Mouse (Mus musculus) small intestine, adult 2 months (tissue): ENCODE results near the gene Cdkn2b. TPM values are rescaled to one million over a fixed set of nuclear protein-coding genes. Genes with fewer than 3 reads are reported as not detected.

Experiments
- H3K27ac ChIP-seq: fragments of 200-500 bp; 2 replicates; pipeline ENCODE4 v1.5.1; 2012; ENCODE audit warnings: low read depth, low read length, control low read depth, inconsistent platforms; ENCODE audit not compliant: insufficient read depth
- H3K27me3 ChIP-seq: fragments of 200-500 bp; 2 replicates; pipeline ENCODE4 v1.6.1; 2012; ENCODE audit warnings: mild to moderate bottlenecking, moderate library complexity, low read length, inconsistent platforms; ENCODE audit not compliant: control insufficient read depth, insufficient read depth
- H3K36me3 ChIP-seq: fragments of 200-500 bp; 2 replicates; pipeline ENCODE4 v1.6.1; 2012; ENCODE audit warnings: mild to moderate bottlenecking, low read length, control low read depth, inconsistent platforms; ENCODE audit not compliant: control insufficient read depth, insufficient read depth
- H3K4me1 ChIP-seq: fragments of 200-500 bp; 2 replicates; pipeline ENCODE4 v1.6.1; 2012; ENCODE audit warnings: low read length, inconsistent platforms, mixed read lengths; ENCODE audit not compliant: control insufficient read depth, insufficient read depth, insufficient read length
- H3K4me3 ChIP-seq: fragments of 200-500 bp; 2 replicates; pipeline ENCODE4 v1.5.1; 2012; ENCODE audit warnings: low read depth, mild to moderate bottlenecking, control low read depth, inconsistent platforms, low read length, moderate library complexity
- CTCF ChIP-seq: fragments of 200-500 bp; IDR thresholded peaks from 2 replicates; pipeline ENCODE4 v1.5.1; 2012; ENCODE audit warnings: low read depth, mild to moderate bottlenecking, control low read depth, inconsistent platforms, low read length, moderate library complexity, mixed read lengths; ENCODE audit not compliant: insufficient replicate concordance, insufficient read length; ENCODE audit errors: extremely low read depth
- POLR2A ChIP-seq: fragments of 200-500 bp; IDR thresholded peaks from 2 replicates; pipeline ENCODE4 v1.6.1; 2012; ENCODE audit warnings: low read depth, mild to moderate bottlenecking, control low read depth, inconsistent platforms, low read length, moderate library complexity
- WGBS: fragments of 180-500 bp; shearing (Covaris S2); methylation state at CpG from one replicate; pipeline ENCODE4 v1.1.7; 2018; 5-methylcytosine and 5-hydroxymethylcytosine counted together
- polyA plus RNA-seq: library from polyadenylated mRNA; depleted of rRNA; stranded (reverse); fragments of >200 nt; gene quantifications from 2 replicates; pipeline ENCODE4 v1.2.3, GENCODE M21; 2012

Cdkn2b gene
- polyA plus RNA-seq, 1 experiment = 280 TPM

DNA sequence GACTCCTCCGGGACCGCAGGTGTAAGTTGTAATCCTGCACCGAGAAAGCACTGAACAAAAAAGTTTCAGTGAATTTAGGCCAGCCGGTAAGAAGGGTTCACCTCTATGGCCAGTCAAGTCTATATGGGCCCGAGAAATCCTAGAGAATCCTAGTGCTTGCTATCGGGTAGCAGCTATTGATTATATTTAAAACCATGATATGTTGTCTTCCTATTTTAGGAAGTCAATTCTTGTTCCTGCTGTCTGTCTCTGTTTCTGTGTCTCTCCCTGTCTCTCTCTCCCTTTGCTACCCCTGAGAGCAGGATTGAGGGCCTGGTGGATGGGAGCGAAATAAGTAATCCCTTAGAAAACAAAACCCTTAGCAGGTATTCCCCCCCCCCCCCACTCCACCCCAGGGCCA lies 17.3 kb downstream of the Cdkn2b start:
- Histone ChIP-seq H3K27ac (no peak overlapping the region), H3K4me1 (peaks cover 4% of the 10 kb centered on the region; the same call in 1 of the 2 replicates), H3K27me3 (peaks cover 65% of the 10 kb centered on the region), H3K4me3 (no peak overlapping the region), H3K36me3 (no peaks in the 10 kb centered on the region)
- TF ChIP-seq CTCF (no peak), POLR2A (no peak)
- WGBS = 53% methylated on average over 7 of the region's 7 CpGs

DNA sequence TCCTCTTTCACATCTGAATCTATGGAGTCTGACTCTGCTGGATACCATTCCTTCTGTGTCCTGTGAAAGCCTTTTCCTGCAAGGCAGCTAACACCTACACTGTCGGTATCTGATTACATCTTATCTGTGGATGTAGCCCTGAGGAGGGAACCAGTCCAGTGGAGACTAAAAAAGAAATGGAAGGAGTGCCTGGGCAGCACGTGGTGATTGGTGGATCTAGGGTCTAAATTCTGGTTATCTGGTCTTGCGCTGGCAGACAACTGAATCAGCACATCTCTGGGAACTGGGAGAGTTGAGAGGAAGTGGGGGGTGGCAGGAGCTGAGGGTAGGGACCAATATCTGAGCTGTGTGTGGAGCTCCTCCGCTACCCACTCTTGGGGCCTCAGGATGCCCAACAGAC lies 21.8 kb downstream of the Cdkn2b start:
- WGBS = 14% methylated on average over 4 of the region's 4 CpGs
- no peak overlapping the region for H3K4me3 ChIP-seq
- TF ChIP-seq CTCF = no peak
- TF ChIP-seq POLR2A = no peak

DNA sequence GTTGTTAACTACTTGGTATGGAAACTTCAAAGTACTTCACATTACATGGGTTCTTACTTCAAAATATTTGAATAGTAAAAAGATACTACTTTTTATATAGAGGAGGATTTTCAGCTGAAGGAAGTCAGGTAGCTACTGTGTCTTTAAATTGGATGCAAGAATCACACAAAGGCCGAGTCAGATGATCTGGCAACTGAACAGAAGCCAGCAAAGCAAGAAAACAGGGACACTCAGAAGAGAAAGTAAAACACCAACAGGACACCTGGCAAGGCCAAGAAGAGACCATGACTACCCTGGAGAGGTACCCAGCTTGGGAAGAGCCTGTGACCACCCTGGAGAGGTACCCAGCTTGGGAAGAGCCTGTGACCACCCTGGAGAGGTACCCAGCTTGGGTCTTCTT lies 24.3 kb downstream of the Cdkn2b start:
- peaks cover 4% of the 10 kb centered on the region; the same call in 1 of the 2 replicates for H3K4me1 ChIP-seq
- H3K27ac ChIP-seq = no peak overlapping the region
- WGBS = 2% methylated on average over 1 of the region's 1 CpGs
- no peak for TF ChIP-seq CTCF
- no peak for TF ChIP-seq POLR2A
- no peaks in the 10 kb centered on the region for H3K36me3 ChIP-seq
- H3K4me3 ChIP-seq = no peak overlapping the region
- H3K27me3 ChIP-seq = peaks cover 51% of the 10 kb centered on the region

More for the DNA sequence above, 21.8 kb downstream of the Cdkn2b start:
- H3K27ac ChIP-seq = no peak overlapping the region
- peaks cover 46% of the 10 kb centered on the region for H3K27me3 ChIP-seq
- no peaks in the 10 kb centered on the region for H3K36me3 ChIP-seq
- H3K4me1 ChIP-seq = peaks cover under 1% of the 10 kb centered on the region; the same call in 1 of the 2 replicates

DNA sequence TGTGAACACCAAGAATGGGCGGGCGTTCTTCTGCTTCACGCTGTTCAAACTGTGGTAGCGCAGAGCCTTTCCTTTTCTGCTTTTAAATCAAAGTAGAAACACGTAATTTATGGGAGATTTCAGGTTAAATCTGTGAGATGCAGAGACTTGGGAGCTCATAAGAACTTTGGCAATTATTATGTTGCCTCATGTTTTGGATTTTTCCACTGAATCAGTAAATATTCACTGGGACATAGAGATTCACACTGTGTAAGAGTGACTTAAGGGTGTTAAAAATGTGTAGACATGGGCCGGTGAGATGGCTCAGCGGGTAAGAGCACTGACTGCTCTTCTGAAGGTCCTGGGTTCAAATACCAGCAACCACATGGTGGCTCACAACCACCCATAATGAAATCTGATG lies 25.2 kb downstream of the Cdkn2b start:
- 44% methylated on average over 7 of the region's 7 CpGs for whole genome bisulfite sequencing
- Histone ChIP-seq H3K4me3 (no peak overlapping the region), H3K36me3 (no peaks in the 10 kb centered on the region), H3K27me3 (peaks cover 52% of the 10 kb centered on the region), H3K27ac (no peak overlapping the region), H3K4me1 (peaks cover 4% of the 10 kb centered on the region; the same call in 1 of the 2 replicates)
- no peak for TF ChIP-seq CTCF
- TF ChIP-seq POLR2A = no peak

DNA sequence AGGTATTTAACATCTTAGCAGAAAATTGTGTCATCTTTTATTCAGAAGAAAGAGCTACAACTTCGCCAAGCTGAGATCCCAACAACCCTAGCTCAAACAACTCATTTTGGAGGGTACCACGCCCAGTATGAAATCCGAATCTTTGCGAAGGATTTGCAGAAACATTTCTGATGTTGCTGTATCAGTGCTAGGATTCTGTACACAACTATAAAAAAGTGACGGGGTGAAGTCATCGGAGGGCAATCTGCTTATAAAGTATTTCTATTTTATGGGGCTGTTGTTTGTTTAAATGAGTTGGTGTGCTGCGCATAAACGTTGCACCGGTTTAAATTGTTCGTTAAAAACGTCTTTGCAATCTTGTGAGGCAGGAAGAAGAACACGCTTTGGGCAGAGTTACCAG lies 28.2 kb downstream of the Cdkn2b start:
- Histone ChIP-seq H3K4me1 (peaks cover 4% of the 10 kb centered on the region; the same call in 1 of the 2 replicates), H3K27ac (no peak overlapping the region), H3K36me3 (no peaks in the 10 kb centered on the region), H3K4me3 (no peak overlapping the region), H3K27me3 (peaks cover 52% of the 10 kb centered on the region)
- 7% methylated on average over 12 of the region's 12 CpGs for WGBS
- TF ChIP-seq CTCF (no peak), POLR2A (no peak)

DNA sequence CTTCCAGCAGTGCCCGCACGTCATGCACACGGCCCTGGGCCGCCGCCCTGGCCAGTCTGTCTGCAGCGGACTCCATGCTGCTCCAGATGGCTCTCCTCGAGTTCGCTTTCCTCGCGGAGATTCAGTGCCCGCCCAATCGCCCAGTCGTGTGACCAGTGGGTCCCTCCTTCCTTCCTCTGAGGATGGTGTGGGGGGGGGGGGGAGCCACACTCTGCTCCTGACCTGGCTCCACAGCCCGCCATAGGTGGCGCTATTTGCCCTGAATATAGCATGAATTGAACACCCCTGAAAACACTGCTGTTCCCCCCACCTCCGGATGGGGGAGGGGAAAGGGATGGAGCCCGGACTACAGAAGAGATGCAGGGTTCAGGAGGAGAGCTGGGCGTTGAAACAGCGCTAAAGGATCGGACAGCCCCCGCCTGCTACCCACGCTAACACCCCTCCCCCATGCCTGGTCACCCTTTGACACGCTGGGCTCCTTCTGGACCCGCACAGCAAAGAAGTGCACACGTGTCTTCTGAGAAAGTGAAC lies 28.7 kb downstream of the Cdkn2b start:
- peak overlapping the region; percentile 29 for H3K4me3 ChIP-seq

DNA sequence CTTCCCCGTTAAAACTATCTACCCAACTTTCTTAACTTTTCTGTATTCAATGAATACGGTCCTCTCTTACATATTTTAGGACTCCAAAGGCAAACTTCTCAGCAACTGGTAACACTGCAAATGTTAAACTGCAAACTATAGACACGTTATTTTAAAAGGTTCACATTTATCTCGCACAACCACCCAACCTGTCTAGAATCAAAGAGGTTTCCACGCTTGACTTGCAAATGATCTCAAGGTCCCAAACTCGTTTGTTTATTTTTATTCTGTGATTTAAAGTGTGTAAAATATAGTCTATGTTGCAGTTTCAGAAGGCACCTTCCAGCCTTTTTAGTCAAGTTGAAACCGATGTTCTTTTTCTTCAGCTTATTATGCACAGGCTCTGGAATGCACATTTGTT lies 29.6 kb downstream of the Cdkn2b start:
- Histone ChIP-seq H3K4me3 (no peak overlapping the region), H3K27me3 (peaks cover 60% of the 10 kb centered on the region), H3K4me1 (peaks cover 4% of the 10 kb centered on the region; the same call in 1 of the 2 replicates), H3K27ac (no peak overlapping the region), H3K36me3 (no peaks in the 10 kb centered on the region)
- WGBS = 5% methylated on average over 7 of the region's 7 CpGs
- TF ChIP-seq CTCF (no peak), POLR2A (no peak)

More for the DNA sequence above, 28.7 kb downstream of the Cdkn2b start:
- H3K4me1 ChIP-seq = peaks cover 4% of the 10 kb centered on the region; the same call in 1 of the 2 replicates
- H3K36me3 ChIP-seq = no peaks in the 10 kb centered on the region
- peak; percentile 21; the same call in 1 of the 2 replicates for TF ChIP-seq CTCF
- TF ChIP-seq POLR2A = no peak
- no peak overlapping the region for H3K27ac ChIP-seq
- H3K27me3 ChIP-seq = peaks cover 54% of the 10 kb centered on the region
- WGBS = 3% methylated on average over 25 of the region's 25 CpGs

DNA sequence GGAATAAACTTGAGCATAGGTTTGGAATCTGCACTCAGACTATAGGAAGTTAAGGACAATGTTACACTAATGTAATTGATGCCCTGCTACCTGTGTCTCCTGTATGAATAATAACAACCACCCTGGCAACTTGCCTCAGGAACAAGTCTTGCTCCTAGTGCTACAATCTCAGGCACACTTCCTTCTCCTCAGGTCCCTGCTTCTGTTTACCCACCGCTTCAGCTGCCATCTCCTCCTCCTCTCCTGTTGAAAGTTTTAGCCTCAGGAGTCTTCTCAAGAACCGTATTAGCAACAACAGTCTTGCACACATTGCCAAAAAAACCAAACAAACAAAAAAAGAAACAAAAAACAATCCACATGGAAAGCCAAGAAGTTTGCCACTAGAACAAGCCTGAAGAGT lies 31.2 kb downstream of the Cdkn2b start:
- no peak overlapping the region for H3K4me3 ChIP-seq
- 8% methylated on average over 2 of the region's 2 CpGs for WGBS
- TF ChIP-seq CTCF (no peak), POLR2A (no peak)
- H3K27ac ChIP-seq = no peak overlapping the region
- no peaks in the 10 kb centered on the region for H3K36me3 ChIP-seq
- H3K27me3 ChIP-seq = peaks cover 72% of the 10 kb centered on the region
- H3K4me1 ChIP-seq = peaks cover 4% of the 10 kb centered on the region; the same call in 1 of the 2 replicates
